In genomic region chr13:23309495-23310011, GRCm38 (mm10) we compare ENCODE assay signal across 8 mouse cellular contexts. TPM values are rescaled to one million over a fixed set of nuclear protein-coding genes. Genes with fewer than 3 reads are reported as not detected.
A peak's percentile ranks its signal among the peaks of the same experiment; 100 is the strongest.
DNase-seq lines count a peak whose midpoint lies in the region; ATAC-seq lines count a peak whose summit lies in the region.

No protein-coding gene starts in this region.

- no peak for DNase-seq in kidney, postnatal 14 days
- peak; percentile 56 for DNase-seq in ZHBTc4 (ENCODE audit: low read depth, low spot score)
- no peak for DNase-seq in gastrocnemius, adult 18-20 months (ENCODE audit: low spot score)
- DNase-seq in gastrocnemius, postnatal 25 days = no peak
- no peak for DNase-seq in thymus, adult 18-20 months

- no peaks in the 10 kb centered on the region for H3K36me3 ChIP-seq in kidney, embryonic 14.5 days (ENCODE audit: control insufficient read depth, insufficient read depth, low read length)
- H3K36me3 ChIP-seq in hindbrain, embryonic 12.5 days = no peaks in the 10 kb centered on the region
- H3K36me3 ChIP-seq in midbrain, embryonic 12.5 days = no peaks in the 10 kb centered on the region

- H3K4me1 ChIP-seq in kidney, embryonic 14.5 days (ENCODE audit: control insufficient read depth, insufficient read depth, low read length) = peaks cover 5% of the 10 kb centered on the region; the same call in 1 of the 2 replicates
- H3K4me1 ChIP-seq in hindbrain, embryonic 12.5 days = peaks cover 18% of the 10 kb centered on the region
- H3K4me1 ChIP-seq in midbrain, embryonic 12.5 days = peaks cover 16% of the 10 kb centered on the region

- WGBS in kidney, embryonic 14.5 days = under 1% methylated on average over 28 of the region's 28 CpGs
- under 1% methylated on average over 28 of the region's 28 CpGs for WGBS in hindbrain, embryonic 12.5 days
- under 1% methylated on average over 28 of the region's 28 CpGs for WGBS in midbrain, embryonic 12.5 days

- H3K4me2 ChIP-seq in kidney, embryonic 14.5 days (replicated peaks; ENCODE audit: low read depth, low read length) = peak overlapping the region; percentile 53
- H3K4me2 ChIP-seq in hindbrain, embryonic 12.5 days (replicated peaks) = peak overlapping the region; percentile 55
- H3K4me2 ChIP-seq in midbrain, embryonic 12.5 days (replicated peaks) = peak overlapping the region; percentile 57

- peak overlapping the region; percentile 43 for H3K4me3 ChIP-seq in kidney, embryonic 14.5 days (ENCODE audit: low read length)
- H3K4me3 ChIP-seq in hindbrain, embryonic 12.5 days = peak overlapping the region; percentile 32
- peak overlapping the region; percentile 42 for H3K4me3 ChIP-seq in midbrain, embryonic 12.5 days

- ATAC-seq in kidney, embryonic 14.5 days (ENCODE audit: low FRiP score, low TSS enrichment) = 0 out of 2 replicates have a peak, but pooled peaks have one; percentile 38
- peak; percentile 44; the same call in 1 of the 2 replicates for ATAC-seq in hindbrain, embryonic 12.5 days (ENCODE audit: low FRiP score)
- 0 out of 2 replicates have a peak, but pooled peaks have one; percentile 10 for ATAC-seq in midbrain, embryonic 12.5 days (ENCODE audit: low FRiP score, low read depth)

- H3K9ac ChIP-seq in kidney, embryonic 14.5 days (ENCODE audit: low read depth, low read length) = no peak overlapping the region
- H3K9ac ChIP-seq in hindbrain, embryonic 12.5 days = peak overlapping the region; percentile 35; the same call in 1 of the 2 replicates
- peak overlapping the region; percentile 51 for H3K9ac ChIP-seq in midbrain, embryonic 12.5 days (replicated peaks)

- H3K27ac ChIP-seq in kidney, embryonic 14.5 days (ENCODE audit: low read depth, low read length) = no peak overlapping the region
- H3K27ac ChIP-seq in hindbrain, embryonic 12.5 days = no peak overlapping the region
- no peak overlapping the region for H3K27ac ChIP-seq in midbrain, embryonic 12.5 days (replicated peaks)

- H3K9me3 ChIP-seq in kidney, embryonic 14.5 days (ENCODE audit: control insufficient read depth, low read length) = no peaks in the 10 kb centered on the region
- no peaks in the 10 kb centered on the region for H3K9me3 ChIP-seq in hindbrain, embryonic 12.5 days (replicated peaks)
- no peaks in the 10 kb centered on the region for H3K9me3 ChIP-seq in midbrain, embryonic 12.5 days

- H3K27me3 ChIP-seq in kidney, embryonic 14.5 days (ENCODE audit: control insufficient read depth, insufficient read depth, low read length) = peaks cover 32% of the 10 kb centered on the region
- peaks cover 81% of the 10 kb centered on the region for H3K27me3 ChIP-seq in hindbrain, embryonic 12.5 days
- peaks cover 83% of the 10 kb centered on the region for H3K27me3 ChIP-seq in midbrain, embryonic 12.5 days

RNA-seq across cellular contexts. Expression of gene Zfp322a, which starts 59.5 kb away (rescaled TPM):
- polyA plus RNA-seq in kidney, embryonic 14.5 days (2014; fragmentation: Nextera tagmentation; extraction: Ambion mirVana) = 43.9 and 55.5 TPM in 2 replicates
- polyA plus RNA-seq in hindbrain, embryonic 12.5 days (2016; fragmentation: Nextera tagmentation; extraction: Ambion mirVana) = 58.9 and 63.2 TPM in 2 replicates
- polyA plus RNA-seq in midbrain, embryonic 12.5 days (2016; fragmentation: Nextera tagmentation; extraction: Ambion mirVana) = 66.1 and 66.9 TPM in 2 replicates
- 10 to 100 TPM in 1 of 2 experiments, 1 to 10 TPM in 1; 9.9 to 11.7 TPM for total RNA-seq in gastrocnemius, adult 18-20 months (2021)
- 10 to 100 TPM in 1 of 2 experiments, 1 to 10 TPM in 1; 8.8 to 10.3 TPM for total RNA-seq in gastrocnemius, postnatal 25 days (2021)
